Mouse (Mus musculus) cerebellum, adult 9-11 months (tissue): ENCODE data around the gene 4933407L21Rik.
"Not testable (repeated sequence)": the region's sequence is repeated elsewhere in the genome, so short reads cannot be mapped to it uniquely, and the experiment has no call there.

Experiments
- DNase-seq: peaks from one replicate; pipeline ENCODE4 v3.0.0; 2022

Gene 4933407L21Rik

DNA sequence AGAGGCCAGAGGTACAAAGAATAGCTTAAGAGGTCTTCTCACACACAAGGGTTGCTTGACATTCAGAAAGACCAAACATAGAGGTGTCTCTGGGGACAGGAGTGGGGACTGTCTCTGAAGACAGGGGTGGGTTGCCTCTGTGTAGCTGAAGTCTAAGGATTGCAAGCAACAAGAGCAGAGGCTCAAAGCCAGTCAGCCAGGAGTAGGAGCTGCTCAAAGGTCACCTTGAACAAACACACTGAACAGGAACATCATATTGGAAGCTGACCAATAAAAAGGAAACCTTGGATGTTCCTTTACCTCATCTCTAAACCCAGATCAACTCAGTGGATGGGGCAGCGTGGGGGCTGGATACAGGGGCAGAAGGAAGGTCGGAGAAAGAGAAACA is 31.6 kb downstream of the 4933407L21Rik start:
- DNase-seq: no peak

DNA sequence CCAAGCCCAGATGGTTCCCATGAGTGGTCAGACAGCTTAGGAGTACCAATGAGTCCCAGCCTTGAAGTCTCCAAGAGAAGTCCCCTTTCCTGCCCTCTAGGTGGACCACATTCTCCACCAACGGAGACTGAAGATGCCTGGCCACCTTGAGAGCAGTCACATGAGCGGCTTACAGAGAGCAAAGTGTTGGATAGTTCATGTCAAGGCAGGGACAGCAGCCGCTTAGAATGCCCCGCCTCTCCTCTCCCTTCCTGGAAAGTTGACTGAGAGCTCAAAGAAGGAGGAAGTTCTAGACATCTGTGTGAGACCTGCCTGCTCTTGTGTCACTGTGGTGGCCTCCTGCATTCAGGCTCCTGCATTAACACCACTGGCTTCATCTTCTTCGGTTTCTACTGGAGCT is 32.6 kb downstream of the 4933407L21Rik start, which contains the start of gene Gpr55:
TSS of gene Gpr55 (minus strand) at position 135 of the 400 bp plus-strand sequence.
- DNase-seq: no peak

DNA sequence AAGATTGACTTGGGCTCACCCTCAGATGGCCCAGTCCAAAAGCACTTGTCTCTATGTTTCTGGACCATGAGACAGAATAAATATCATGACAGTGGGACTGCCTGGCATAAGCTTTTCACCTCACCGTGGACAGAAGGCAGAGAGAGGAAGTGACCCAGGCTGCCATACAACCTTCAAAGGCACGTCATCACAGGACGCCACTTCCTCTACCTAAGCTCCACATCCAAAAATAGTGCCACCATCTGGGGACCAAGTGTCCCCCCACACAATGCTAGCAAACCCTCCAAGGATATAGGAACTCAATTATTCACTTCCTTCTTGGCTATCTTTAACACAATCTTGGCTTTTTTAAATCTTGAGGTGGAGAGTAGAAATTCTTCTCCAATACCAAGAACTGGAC is 33.8 kb downstream of the 4933407L21Rik start:
- DNase-seq: no peak

DNA sequence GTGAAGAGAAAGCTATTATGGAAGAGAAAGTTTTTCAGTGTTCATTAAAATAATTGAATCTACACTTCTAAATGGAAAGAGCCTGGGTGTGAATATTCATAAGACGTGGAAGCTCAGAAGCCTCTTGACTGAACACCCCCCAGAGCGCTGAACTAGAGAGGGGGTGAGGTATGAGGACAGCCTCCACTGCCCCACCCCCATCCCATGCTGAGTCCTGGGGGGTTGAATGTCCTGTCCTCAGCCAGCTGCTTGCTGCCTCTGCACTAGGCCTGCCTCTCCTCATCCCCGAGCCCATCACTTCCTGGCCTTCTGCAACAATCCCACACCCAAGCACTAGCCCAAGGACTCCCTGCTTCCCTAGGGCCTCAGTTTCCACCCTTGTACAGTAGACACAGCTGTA is 37.6 kb downstream of the 4933407L21Rik start:
- DNase-seq: no peak

DNA sequence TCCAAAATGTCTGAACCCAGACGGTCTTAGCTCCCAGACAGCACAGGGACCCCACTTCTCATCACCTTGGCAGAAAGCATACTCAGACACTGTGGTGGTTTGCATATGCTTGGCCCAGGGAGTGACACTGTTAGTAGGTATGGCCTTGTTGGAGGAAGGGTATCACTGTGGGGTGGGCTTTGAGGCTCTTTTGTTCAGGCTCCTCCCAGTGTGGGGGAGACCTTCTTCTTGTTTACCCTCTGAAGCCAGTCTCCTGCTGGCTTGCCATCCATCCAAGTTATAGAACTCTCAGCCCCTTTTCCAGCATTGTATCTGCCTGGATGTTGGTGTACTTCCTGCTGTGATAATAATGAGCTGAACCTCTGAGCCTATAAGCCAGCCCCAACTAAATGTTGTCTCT is 40.8 kb downstream of the 4933407L21Rik start:
- no peak for DNase-seq

DNA sequence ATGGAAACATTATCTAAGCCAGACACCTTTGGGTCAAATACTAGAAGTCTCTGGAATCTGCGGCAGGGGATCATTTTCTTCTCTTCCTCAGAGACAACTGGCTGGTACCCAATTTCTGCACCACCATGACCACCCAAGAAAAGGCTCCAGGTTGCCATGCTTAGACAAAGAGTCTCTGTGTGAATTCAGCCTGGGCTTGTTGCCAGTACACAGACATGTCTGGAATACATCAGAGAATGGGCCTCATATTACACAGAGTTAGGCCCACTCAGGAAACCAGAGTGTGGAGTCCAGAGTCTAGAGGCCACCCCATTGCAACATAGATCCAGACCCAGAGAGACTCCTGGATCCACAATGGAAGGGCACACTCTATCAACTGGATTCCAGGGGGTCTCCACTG is 41.2 kb downstream of the 4933407L21Rik start:
- DNase-seq: peak; percentile 16

DNA sequence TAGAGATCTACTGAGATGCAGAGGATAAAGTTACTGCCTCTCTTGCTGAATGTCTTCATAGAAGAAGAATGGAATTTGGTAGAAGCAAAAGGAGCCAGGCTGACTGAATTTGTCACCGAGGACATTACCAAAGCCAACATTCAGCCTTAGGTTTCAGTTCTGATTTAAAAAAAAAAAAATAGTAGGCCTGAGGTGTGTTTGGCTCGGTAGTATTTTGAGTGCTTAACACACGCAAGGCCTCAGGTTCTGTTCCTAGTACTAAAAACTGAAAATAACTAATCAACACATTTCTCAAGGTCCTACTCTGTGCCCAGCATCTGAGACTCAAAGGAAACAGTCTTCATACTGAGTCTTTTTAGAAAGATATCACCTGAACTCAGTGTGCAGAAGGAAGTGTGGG is 42.8 kb downstream of the 4933407L21Rik start:
- DNase-seq: no peak

DNA sequence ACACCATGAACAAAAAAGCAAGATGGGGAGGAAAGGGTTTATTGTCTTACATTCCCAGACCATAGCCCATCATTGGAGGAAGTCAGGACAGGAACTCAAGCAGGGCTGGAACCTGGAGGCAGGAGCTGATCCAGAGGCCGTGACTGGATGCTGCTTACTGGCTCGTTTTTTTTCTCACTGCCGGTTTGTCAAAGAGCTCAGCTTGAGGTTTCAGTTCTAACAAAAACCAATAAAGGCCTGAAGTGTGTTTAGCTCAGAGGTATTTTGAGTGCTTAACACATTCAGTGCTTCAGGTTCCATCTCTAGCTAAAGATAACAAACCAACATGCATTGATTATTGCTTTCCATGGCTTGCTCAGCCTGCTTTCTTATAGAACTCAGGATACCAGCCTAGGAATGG is 44.1 kb downstream of the 4933407L21Rik start:
- DNase-seq: no peak

DNA sequence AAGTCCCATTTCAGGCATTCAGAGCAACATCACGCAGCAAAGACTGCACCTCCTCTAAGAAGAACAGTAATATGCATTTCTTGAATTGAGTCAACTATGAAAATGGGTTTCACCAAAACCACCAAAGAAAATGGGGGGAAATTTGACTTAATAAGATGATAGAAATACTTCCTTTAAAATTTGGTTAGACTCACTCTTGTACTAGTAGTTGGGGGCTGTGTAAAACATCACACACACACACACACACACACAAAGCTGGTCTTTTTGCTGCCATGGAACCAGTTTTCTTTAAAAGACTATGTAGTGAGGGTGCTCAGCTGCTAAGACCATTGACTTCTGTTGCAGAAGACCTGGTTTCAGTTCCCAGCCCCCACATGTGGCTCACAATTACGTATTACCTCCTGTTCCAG is 45.2 kb downstream of the 4933407L21Rik start:
- no peak for DNase-seq

DNA sequence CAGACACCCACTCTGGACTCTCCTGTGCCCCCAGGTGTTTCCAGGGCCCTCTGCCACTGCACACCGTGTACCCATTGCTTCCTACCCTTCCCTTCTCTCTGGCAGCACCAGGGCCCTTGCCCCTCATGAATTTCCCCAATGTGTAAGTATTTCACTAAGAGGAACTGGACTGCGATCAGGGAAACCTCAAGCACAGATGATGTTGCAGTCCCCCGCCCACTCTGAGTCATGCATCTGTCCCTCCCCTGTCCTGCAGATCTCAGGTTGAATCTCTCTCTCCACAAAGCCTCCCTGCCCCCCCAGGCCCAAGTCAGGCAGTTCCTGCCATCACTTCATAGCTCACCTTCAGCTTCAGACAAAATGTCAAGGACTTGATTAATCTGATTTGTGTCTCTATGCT is 49.4 kb downstream of the 4933407L21Rik start:
- DNase-seq: no peak

DNA sequence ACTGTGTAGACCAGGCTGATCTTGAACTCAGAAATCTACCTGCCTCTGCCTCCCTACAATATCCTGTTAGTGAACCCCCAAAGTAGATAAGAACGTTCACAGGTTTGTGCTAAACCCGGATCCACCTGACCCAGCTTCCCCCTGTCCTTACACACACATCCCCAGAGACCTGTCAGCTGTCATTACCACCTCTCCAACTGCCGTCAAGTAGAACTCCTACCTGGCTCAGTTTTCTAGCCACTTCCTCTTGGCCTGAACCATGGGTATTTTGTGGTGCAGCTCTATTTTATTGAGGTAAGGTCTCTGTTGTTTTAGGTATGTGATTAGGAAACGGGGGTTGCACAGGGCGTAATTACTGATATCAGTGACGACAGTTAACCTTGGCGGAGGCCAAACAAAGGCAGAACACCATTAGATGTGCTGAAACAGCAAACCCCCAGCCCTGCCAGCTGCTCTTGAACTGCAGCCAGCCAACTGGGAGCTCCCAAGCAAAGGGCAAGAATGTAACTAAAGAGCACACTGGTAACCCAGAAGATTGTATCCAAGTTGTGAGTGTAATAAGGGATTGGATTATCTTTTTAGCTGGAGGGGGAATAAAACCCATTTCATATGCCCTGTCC is 53.6 kb downstream of the 4933407L21Rik start:
- no peak for DNase-seq

DNA sequence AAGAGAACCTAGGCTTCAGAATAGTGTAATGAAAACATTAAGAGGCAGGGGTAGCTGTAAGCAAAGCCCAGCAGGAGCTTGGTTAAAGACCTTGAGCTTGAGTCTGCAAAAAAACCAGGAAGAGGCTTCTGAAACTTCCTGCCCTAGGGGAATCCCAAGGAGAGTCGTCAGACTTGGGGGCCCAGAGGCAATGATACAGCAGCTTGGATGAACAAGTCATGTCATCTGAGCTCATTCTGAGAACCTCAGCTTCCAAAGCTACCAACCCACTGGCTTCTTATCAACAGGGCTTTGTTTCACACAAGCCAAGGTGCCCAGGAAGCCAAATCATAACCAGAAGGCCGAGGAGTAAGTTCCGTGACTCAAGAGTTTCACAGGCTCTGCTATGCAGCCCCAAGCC is 57.5 kb downstream of the 4933407L21Rik start:
- no peak for DNase-seq

DNA sequence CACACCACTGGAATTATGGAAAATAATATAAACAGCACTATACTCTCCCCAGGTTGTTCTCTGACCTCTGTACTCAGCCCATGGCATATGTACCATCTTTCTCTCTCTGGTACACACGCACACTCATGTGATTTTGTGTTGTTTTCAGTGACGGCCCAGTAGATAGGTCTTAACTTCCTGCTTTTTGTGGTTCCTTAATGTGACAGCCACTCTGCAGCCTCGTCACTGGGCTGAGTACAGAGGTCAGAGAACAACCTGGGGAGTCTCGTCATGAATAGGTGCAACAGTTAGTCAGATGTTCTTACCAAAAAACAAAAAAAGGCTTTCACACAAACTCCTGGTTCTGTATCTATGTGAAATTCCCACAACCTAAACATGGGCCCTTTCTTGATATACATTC is 60.1 kb downstream of the 4933407L21Rik start:
- DNase-seq: no peak

DNA sequence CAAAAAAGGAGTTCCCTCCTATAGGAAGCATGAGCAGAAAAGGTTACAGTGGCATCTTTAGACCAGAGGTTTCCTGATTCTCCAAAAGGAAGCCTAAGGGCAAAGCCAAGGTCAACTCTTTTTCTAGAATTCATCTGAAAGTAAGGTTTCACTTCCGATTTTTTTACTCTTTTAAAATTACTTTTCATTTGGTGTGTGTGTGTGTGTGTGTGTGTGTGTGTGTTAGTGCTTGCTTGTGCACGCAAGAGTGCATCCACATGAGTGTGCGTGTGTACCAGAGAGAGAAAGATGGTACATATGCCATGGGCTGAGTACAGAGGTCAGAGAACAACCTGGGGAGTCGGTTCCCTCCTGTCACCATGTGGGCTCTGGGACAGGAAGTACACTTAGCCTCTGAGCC is 60.6 kb downstream of the 4933407L21Rik start:
- not testable (repeated sequence) for DNase-seq
